Mouse (Mus musculus) stomach, embryonic 15.5 days (tissue): ENCODE measurements around the gene Snip1. TPM values are rescaled to one million over a fixed set of nuclear protein-coding genes. Genes with fewer than 3 reads are reported as not detected.

ENCODE experiments used
- ATAC-seq: fragments of 200-750 bp; cut with Nextera tagmentation; 2 replicates; pipeline ENCODE4 v1.8.0; 2017; ENCODE audit warnings: low read depth, moderate number of reproducible peaks, moderate TSS enrichment; ENCODE audit not compliant: insufficient read depth, low FRiP score
- H3K27ac ChIP-seq: fragments of 300-500 bp; sonication (generic); 2 replicates; pipeline ENCODE4 v1.5.1; 2015; ENCODE audit warnings: mild to moderate bottlenecking, inconsistent platforms
- H3K27me3 ChIP-seq: fragments of 300-500 bp; sonication (generic); replicated peaks from 2 replicates; pipeline ENCODE4 v1.6.1; 2015; ENCODE audit warnings: inconsistent platforms
- H3K36me3 ChIP-seq: fragments of 300-500 bp; sonication (generic); 2 replicates; pipeline ENCODE4 v1.6.1; 2015; ENCODE audit warnings: inconsistent platforms
- H3K4me1 ChIP-seq: fragments of 300-500 bp; sonication (generic); 2 replicates; pipeline ENCODE4 v1.6.1; 2015; ENCODE audit warnings: inconsistent platforms
- H3K4me2 ChIP-seq: fragments of 300-500 bp; sonication (generic); 2 replicates; pipeline ENCODE4 v1.6.1; 2015; ENCODE audit warnings: mild to moderate bottlenecking, inconsistent platforms
- H3K4me3 ChIP-seq: fragments of 300-500 bp; sonication (generic); replicated peaks from 2 replicates; pipeline ENCODE4 v1.5.1; 2015; ENCODE audit warnings: inconsistent platforms
- H3K9ac ChIP-seq: fragments of 300-500 bp; sonication (generic); 2 replicates; pipeline ENCODE4 v1.6.1; 2015; ENCODE audit warnings: inconsistent platforms
- H3K9me3 ChIP-seq: fragments of 300-500 bp; sonication (generic); 2 replicates; pipeline ENCODE4 v1.6.1; 2016; ENCODE audit warnings: inconsistent platforms
- WGBS: fragments of 180-500 bp; shearing (Covaris S2); methylation state at CpG from one replicate; pipeline ENCODE4 v1.1.7; 2015; 5-methylcytosine and 5-hydroxymethylcytosine counted together
- polyA plus RNA-seq: library from polyadenylated mRNA; unstranded; fragments of >200 nt; fragmentation: Nextera tagmentation; extraction: Ambion mirVana; gene quantifications from 2 replicates; pipeline ENCODE4 v1.2.1, GENCODE M21; 2015

Snip1 gene
- polyA plus RNA-seq, 1 experiment from 2014 or later, result 26.3 TPM

- no peaks in the 10 kb centered on the region for H3K9me3 ChIP-seq
- H3K27ac ChIP-seq, result no peak overlapping the region
- H3K27me3 ChIP-seq, result no peaks in the 10 kb centered on the region
- H3K36me3 ChIP-seq, result peaks cover 2% of the 10 kb centered on the region; the same call in 1 of the 2 replicates
- peaks cover 15% of the 10 kb centered on the region for H3K4me1 ChIP-seq
- no peak overlapping the region for H3K9ac ChIP-seq
- no peak overlapping the region for H3K4me3 ChIP-seq
- WGBS, result 68% methylated on average over 8 of the region's 8 CpGs
- no peak for ATAC-seq
- H3K4me2 ChIP-seq, result no peak overlapping the region
Measured at GRCm38 (mm10) chr4:125063829-125064228, 2.6 kb upstream of the Snip1 start.

DNA sequence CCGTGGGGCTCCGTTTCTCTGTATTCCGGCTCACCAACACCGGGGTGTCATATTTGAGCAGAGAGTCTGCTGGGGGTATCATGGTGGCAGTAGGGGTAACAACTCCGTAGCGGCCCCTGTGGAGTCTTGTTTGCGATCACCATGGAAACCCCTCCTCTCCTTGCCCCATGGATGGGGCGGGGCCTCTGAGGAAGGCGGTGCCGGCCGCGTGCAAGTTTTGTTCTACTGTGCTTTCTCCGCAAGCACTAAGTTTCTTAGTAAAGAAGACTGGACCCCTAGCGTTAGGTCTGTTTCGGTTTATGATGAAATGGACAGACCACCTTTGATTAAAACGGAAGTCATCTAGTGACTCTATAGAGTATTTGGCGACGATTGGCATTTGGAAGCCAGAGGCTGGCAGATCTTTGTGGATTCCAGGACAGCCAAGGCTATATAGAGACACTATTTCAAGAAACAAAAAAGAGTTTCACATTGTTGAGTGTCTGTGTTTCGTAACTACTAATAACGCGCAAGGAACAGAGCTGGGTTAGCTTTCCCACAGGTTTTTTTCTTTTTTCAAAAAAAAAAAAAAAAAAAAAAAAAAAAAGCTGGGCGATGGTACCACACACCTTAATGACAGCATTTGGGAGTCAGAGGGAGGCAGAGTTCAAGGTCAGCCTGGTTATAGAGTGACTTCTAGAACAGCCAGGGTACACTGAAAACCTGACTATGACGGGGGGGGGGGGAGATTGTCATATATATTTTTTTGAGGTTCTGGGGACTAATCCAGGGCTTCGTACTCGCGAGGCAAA lies 760 bp upstream of the Snip1 start, which contains the start of gene Dnali1:
Gene Dnali1, minus strand, starts transcription at position 187 of the 791 bp plus-strand sequence.
- peaks cover 14% of the 10 kb centered on the region for H3K4me1 ChIP-seq
- WGBS, result 3% methylated on average over 26 of the region's 26 CpGs
- H3K4me2 ChIP-seq, result peak within 1 kb of the TSS; percentile 91
- peak within 1 kb of the TSS; percentile 96; the same call in 1 of the 2 replicates for H3K9ac ChIP-seq
- H3K36me3 ChIP-seq, result peaks cover 12% of the 10 kb centered on the region
- no peaks in the 10 kb centered on the region for H3K27me3 ChIP-seq
- 0 out of 2 replicates have a peak, but pooled peaks have one; percentile 37 for ATAC-seq
- peak within 1 kb of the TSS; percentile 85 for H3K4me3 ChIP-seq
- no peaks in the 10 kb centered on the region for H3K9me3 ChIP-seq
- peak within 1 kb of the TSS; percentile 72 for H3K27ac ChIP-seq

DNA sequence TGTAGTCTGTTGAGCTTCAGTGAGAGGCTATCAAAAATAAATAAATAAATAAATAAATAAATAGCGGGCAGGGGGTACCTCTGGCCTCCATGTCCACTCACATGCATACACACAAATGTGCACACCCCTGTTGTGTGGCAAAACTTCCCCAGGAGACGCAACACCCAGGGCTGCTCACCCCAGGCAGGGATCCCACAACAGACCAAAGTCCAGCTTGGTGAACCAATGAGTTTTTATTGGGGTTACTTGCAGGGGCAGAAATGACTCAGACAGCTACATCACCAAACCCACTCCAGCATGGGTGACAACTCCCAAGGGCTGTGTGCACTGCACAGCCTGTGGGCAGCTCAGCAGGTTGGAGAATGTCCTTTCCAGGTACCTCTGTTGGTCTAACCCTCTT lies 11.2 kb downstream of the Snip1 start:
- 84% methylated on average over 2 of the region's 2 CpGs for WGBS
- H3K27me3 ChIP-seq, result no peaks in the 10 kb centered on the region
- H3K4me1 ChIP-seq, result no peaks in the 10 kb centered on the region
- ATAC-seq, result 0 out of 2 replicates have a peak, but pooled peaks have one; percentile 10
- H3K9ac ChIP-seq, result no peak overlapping the region
- no peak overlapping the region for H3K4me3 ChIP-seq
- H3K27ac ChIP-seq, result no peak overlapping the region
- H3K36me3 ChIP-seq, result peaks cover 34% of the 10 kb centered on the region
- no peak overlapping the region for H3K4me2 ChIP-seq
- no peaks in the 10 kb centered on the region for H3K9me3 ChIP-seq

DNA sequence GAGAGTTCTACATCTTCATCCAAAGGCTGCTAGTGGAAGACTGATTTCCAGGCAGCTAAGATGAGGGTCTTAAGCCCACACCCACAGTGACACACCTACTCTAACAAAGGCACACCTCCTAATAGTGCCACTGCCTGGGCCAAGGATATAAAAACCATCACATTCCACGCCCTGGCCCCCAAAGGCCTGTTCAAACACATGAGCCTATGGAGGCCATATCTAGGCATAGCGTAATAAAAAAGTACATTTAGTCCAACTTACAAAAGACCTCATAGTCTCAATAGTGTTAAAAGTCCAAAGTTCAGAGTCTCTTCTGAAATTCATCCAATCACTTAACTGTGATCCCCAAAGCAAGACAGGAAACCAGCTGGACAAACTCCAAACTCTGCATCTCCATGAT lies 12.2 kb downstream of the Snip1 start:
- ATAC-seq, result no peak
- H3K9me3 ChIP-seq, result no peaks in the 10 kb centered on the region
- no peak overlapping the region for H3K4me3 ChIP-seq
- whole genome bisulfite sequencing, result 92% methylated on average over 2 of the region's 2 CpGs
- no peak overlapping the region for H3K9ac ChIP-seq
- H3K4me2 ChIP-seq, result no peak overlapping the region
- H3K4me1 ChIP-seq, result no peaks in the 10 kb centered on the region
- H3K36me3 ChIP-seq, result peaks cover 26% of the 10 kb centered on the region
- H3K27ac ChIP-seq, result no peak overlapping the region
- no peaks in the 10 kb centered on the region for H3K27me3 ChIP-seq

- 1% methylated on average over 63 of the region's 63 CpGs for WGBS
Measured at GRCm38 (mm10) chr4:125084403-125085345, 18.2 kb downstream of the Snip1 start, which contains the start of gene Meaf6. Meaf6 (plus strand) TSS chr4:125085134.

GRCm38 (mm10) chr4:125085346-125085841 lies 18.9 kb downstream of the Snip1 start:
- Histone ChIP-seq H3K27me3 (no peaks in the 10 kb centered on the region), H3K4me3 (peak overlapping the region; percentile 82), H3K4me1 (peaks cover 14% of the 10 kb centered on the region), H3K36me3 (peaks cover 26% of the 10 kb centered on the region), H3K9ac (peak overlapping the region; percentile 91), H3K9me3 (no peaks in the 10 kb centered on the region), H3K27ac (peak overlapping the region; percentile 99), H3K4me2 (peak overlapping the region; percentile 87)
- ATAC-seq, result peak; percentile 94
- WGBS, result under 1% methylated on average over 42 of the region's 45 CpGs

More at GRCm38 (mm10) chr4:125084403-125085345, 18.2 kb downstream of the Snip1 start, which contains the start of gene Meaf6:
- Histone ChIP-seq H3K27ac (peak within 1 kb of the TSS; percentile 99), H3K4me2 (peak within 1 kb of the TSS; percentile 87), H3K4me1 (peaks cover 14% of the 10 kb centered on the region), H3K4me3 (peak within 1 kb of the TSS; percentile 82), H3K9ac (peak within 1 kb of the TSS; percentile 91), H3K36me3 (peaks cover 18% of the 10 kb centered on the region), H3K9me3 (no peaks in the 10 kb centered on the region), H3K27me3 (no peaks in the 10 kb centered on the region)
- ATAC-seq, result peak; percentile 90

DNA sequence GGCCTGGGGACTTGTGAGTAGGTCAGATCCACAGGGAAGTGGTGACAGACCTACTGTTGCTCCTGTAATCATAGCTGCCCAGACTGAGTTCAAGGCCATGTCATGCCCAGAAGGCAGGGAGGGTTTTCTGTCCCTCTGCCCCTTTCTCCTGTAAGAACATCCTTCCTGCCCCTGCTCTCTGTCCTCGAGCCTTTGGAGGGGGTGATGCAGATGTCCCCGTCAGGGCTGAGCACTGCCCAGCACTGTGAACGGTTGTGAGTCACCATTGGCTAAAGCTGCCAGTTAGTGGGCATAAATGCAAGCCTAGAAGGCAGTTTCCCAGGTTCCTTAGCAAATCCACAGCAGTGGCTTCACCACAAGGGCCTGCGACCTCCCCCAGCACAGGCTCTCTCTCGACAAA lies 26.6 kb downstream of the Snip1 start:
- H3K4me3 ChIP-seq, result no peak overlapping the region
- peaks cover 28% of the 10 kb centered on the region for H3K36me3 ChIP-seq
- ATAC-seq, result no peak
- no peaks in the 10 kb centered on the region for H3K4me1 ChIP-seq
- no peak overlapping the region for H3K4me2 ChIP-seq
- H3K27me3 ChIP-seq, result no peaks in the 10 kb centered on the region
- no peak overlapping the region for H3K9ac ChIP-seq
- no peak overlapping the region for H3K27ac ChIP-seq
- WGBS, result 83% methylated on average over 5 of the region's 5 CpGs
- H3K9me3 ChIP-seq, result no peaks in the 10 kb centered on the region

GRCm38 (mm10) chr4:125096066-125096465 lies 29.6 kb downstream of the Snip1 start:
- Histone ChIP-seq H3K27ac (no peak overlapping the region), H3K36me3 (peaks cover 7% of the 10 kb centered on the region), H3K9ac (no peak overlapping the region), H3K4me1 (no peaks in the 10 kb centered on the region), H3K4me3 (no peak overlapping the region), H3K4me2 (no peak overlapping the region), H3K9me3 (no peaks in the 10 kb centered on the region), H3K27me3 (no peaks in the 10 kb centered on the region)
- ATAC-seq, result no peak
- 68% methylated on average over 5 of the region's 5 CpGs for WGBS

DNA sequence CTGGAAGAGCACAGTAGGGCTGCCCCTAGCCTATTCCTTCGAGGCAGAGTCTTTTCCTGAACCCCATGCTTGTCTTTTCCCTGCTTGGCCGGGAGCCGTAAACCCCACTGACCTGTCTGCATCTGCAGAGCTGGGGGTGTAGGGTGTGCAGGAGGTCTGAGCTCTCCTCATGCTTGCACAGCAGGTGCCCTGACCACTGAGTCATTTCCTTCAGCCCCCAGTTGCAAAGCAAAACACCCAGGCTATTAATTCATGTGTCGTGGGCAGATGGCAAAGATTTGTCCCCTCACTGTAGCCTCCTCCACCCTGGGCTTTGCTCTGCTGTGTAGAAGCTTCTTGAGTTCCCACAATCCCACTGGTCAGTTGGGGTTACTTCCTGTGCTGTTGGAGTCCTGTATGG lies 30.9 kb downstream of the Snip1 start:
- WGBS, result 75% methylated on average over 4 of the region's 4 CpGs
- no peaks in the 10 kb centered on the region for H3K27me3 ChIP-seq
- H3K27ac ChIP-seq, result no peak overlapping the region
- H3K36me3 ChIP-seq, result peaks cover under 1% of the 10 kb centered on the region; the same call in 1 of the 2 replicates
- H3K9ac ChIP-seq, result no peak overlapping the region
- H3K4me3 ChIP-seq, result no peak overlapping the region
- ATAC-seq, result no peak
- no peak overlapping the region for H3K4me2 ChIP-seq
- H3K9me3 ChIP-seq, result no peaks in the 10 kb centered on the region
- no peaks in the 10 kb centered on the region for H3K4me1 ChIP-seq

DNA sequence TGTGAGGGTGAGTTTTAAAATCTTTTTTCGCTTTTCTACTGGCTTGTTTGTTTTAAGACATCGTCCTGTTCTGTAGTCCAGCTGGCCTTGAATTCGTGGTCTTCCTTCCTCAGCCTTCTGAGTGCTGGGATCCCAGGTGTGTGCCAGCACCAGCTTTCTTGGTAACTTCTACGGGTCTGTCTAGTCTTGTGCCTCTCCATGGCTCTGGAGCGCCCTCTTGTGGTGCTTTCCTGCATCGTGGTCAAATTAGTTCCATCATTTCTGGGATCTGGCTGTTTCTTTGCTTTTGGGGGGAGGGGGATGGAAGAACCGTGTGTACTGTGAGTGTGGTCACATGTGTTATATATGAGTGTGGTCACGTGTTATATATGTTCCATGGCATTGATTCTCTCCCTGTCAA lies 33.0 kb downstream of the Snip1 start:
- Histone ChIP-seq H3K4me2 (no peak overlapping the region), H3K4me3 (no peak overlapping the region), H3K4me1 (no peaks in the 10 kb centered on the region), H3K27ac (no peak overlapping the region), H3K27me3 (no peaks in the 10 kb centered on the region), H3K36me3 (peaks cover 15% of the 10 kb centered on the region), H3K9ac (no peak overlapping the region), H3K9me3 (no peaks in the 10 kb centered on the region)
- WGBS, result 5% methylated on average over 8 of the region's 8 CpGs
- ATAC-seq, result no peak

GRCm38 (mm10) chr4:125101334-125101733 lies 34.9 kb downstream of the Snip1 start:
- no peaks in the 10 kb centered on the region for H3K4me1 ChIP-seq
- no peak overlapping the region for H3K27ac ChIP-seq
- no peak overlapping the region for H3K9ac ChIP-seq
- no peak overlapping the region for H3K4me2 ChIP-seq
- 82% methylated on average over 13 of the region's 13 CpGs for WGBS
- ATAC-seq, result no peak
- no peaks in the 10 kb centered on the region for H3K27me3 ChIP-seq
- peaks cover 25% of the 10 kb centered on the region for H3K36me3 ChIP-seq
- no peak overlapping the region for H3K4me3 ChIP-seq
- H3K9me3 ChIP-seq, result no peaks in the 10 kb centered on the region
